Mouse (Mus musculus) spleen, adult 2 months (tissue): ENCODE measurements around the gene Hist1h4j. TPM values are rescaled to one million over a fixed set of nuclear protein-coding genes. Genes with fewer than 3 reads are reported as not detected.

Source experiments
- DNase-seq, 2 experiments: peaks; one replicate each; pipeline versions ENCODE4 v3.0.0 to v3.0.0-alpha.2; 2012 to 2021; ENCODE audit warnings: low spot score in 2 of 2, low read depth in 1 of 2
- H3K27ac ChIP-seq: fragments of 200-500 bp; 2 replicates; pipeline ENCODE4 v1.5.1; 2012; ENCODE audit warnings: low read length, inconsistent platforms; ENCODE audit not compliant: insufficient read depth
- H3K27me3 ChIP-seq: fragments of 200-500 bp; 2 replicates; pipeline ENCODE4 v1.6.1; 2012; ENCODE audit warnings: mild to moderate bottlenecking, moderate library complexity, low read length, inconsistent platforms; ENCODE audit not compliant: control insufficient read depth, insufficient read depth
- H3K36me3 ChIP-seq: fragments of 200-500 bp; 2 replicates; pipeline ENCODE4 v1.6.1; 2012; ENCODE audit warnings: mild to moderate bottlenecking, low read length, inconsistent platforms; ENCODE audit not compliant: control insufficient read depth, insufficient read depth
- H3K4me1 ChIP-seq: fragments of 200-500 bp; 2 replicates; pipeline ENCODE4 v1.6.1; 2011; ENCODE audit warnings: inconsistent platforms; ENCODE audit not compliant: control insufficient read depth, insufficient read depth, insufficient read length
- H3K4me3 ChIP-seq: fragments of 200-500 bp; 2 replicates; pipeline ENCODE4 v1.5.1; 2011; ENCODE audit warnings: mild to moderate bottlenecking, inconsistent platforms; ENCODE audit not compliant: insufficient read depth, insufficient read length; ENCODE audit errors: extremely low read depth
- CTCF ChIP-seq: fragments of 200-500 bp; IDR thresholded peaks from 2 replicates; pipeline ENCODE4 v1.5.1; 2011; ENCODE audit warnings: mild to moderate bottlenecking, inconsistent platforms; ENCODE audit not compliant: insufficient read depth, insufficient read length, insufficient replicate concordance; ENCODE audit errors: extremely low read depth
- POLR2A ChIP-seq: fragments of 200-500 bp; IDR thresholded peaks from 2 replicates; pipeline ENCODE4 v1.6.1; 2011; ENCODE audit warnings: low read depth, low read length, inconsistent platforms
- WGBS: fragments of 180-500 bp; shearing (Covaris S2); methylation state at CpG from one replicate; pipeline ENCODE4 v1.1.7; 2018; 5-methylcytosine and 5-hydroxymethylcytosine counted together
- polyA plus RNA-seq: library from polyadenylated mRNA; depleted of rRNA; stranded (reverse); fragments of >200 nt; gene quantifications from 2 replicates; pipeline ENCODE4 v1.2.3, GENCODE M21; 2012; rRNA removed

Hist1h4j gene
- polyA plus RNA-seq, 1 experiment: 9.1 TPM

DNA sequence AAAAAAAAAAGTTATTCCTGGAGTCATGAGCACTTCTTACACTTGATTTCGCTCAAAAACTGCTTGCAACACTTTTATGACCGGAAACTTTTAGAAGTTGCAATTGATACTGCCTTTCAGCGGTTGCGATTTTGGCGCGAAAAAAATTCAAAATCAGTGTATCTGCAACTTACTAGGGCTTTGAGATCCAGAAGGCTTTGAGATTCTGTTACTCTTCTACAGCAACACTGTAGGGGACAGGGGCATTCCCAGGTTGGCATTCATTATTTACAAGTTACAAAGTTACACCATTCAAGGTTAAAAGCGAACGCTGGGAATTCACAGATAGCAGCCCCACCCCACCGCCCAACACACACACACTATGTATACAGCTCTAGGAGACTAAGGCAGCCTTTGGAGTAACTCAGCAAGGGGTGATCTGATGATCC lies 48.9 kb downstream of the Hist1h4j start:
- Histone ChIP-seq H3K27ac (no peak overlapping the region; the same call in 1 of the 2 replicates), H3K27me3 (no peaks in the 10 kb centered on the region), H3K4me3 (peak overlapping the region; percentile 29; the same call in 1 of the 2 replicates), H3K4me1 (no peaks in the 10 kb centered on the region; the same call in 1 of the 2 replicates), H3K36me3 (no peaks in the 10 kb centered on the region)
- WGBS: 11% methylated on average over 9 of the region's 9 CpGs
- TF ChIP-seq CTCF (no peak), POLR2A (no peak)
- peak in 1 of 2 experiments; percentile 10 for DNase-seq

DNA sequence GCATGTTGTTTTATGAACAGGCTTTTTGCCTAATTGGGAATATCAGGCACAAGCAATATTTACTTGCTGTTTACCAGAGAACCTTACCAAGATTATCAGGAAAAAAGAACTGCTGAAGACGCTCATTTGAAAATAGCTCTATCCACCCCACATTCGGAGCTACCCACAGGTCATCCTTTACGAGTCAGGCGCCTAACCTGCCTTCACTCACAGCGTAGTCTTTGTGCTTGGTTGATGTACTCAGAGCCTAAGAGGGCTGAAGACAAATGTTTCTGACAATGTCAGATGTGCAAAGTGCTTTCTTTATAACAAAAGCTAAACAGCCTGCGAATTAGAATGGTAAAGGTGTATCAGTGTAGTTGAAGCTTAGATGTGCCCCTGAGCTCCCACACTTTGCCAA lies 49.4 kb downstream of the Hist1h4j start:
- no peak for DNase-seq
- WGBS: 82% methylated on average over 6 of the region's 6 CpGs
- Histone ChIP-seq H3K27me3 (no peaks in the 10 kb centered on the region), H3K36me3 (no peaks in the 10 kb centered on the region), H3K27ac (no peak overlapping the region), H3K4me3 (no peak overlapping the region), H3K4me1 (no peaks in the 10 kb centered on the region; the same call in 1 of the 2 replicates)
- TF ChIP-seq POLR2A: no peak
- no peak for TF ChIP-seq CTCF

Other genes with a start within 250 kb of the Hist1h4j start
- 0.13 and 0.16 TPM in 2 replicates for gene AK157302, start 239.8 kb upstream of the Hist1h4j start, polyA plus RNA-seq
- gene Gm11273, start 233.6 kb upstream of the Hist1h4j start, polyA plus RNA-seq: 3.2 and 4.5 TPM in 2 replicates
- 1.6 and 2.0 TPM in 2 replicates for gene Zkscan8, start 203.9 kb upstream of the Hist1h4j start, polyA plus RNA-seq
- not detected in 2 replicates for gene Olfr1366, start 192.3 kb upstream of the Hist1h4j start, polyA plus RNA-seq
- gene Olfr1535, start 175.2 kb upstream of the Hist1h4j start, polyA plus RNA-seq: not detected in 2 replicates
- not detected in 2 replicates for gene Olfr1364, start 153.3 kb upstream of the Hist1h4j start, polyA plus RNA-seq
- gene Olfr1362, start 121.0 kb upstream of the Hist1h4j start, polyA plus RNA-seq: not detected in 2 replicates
- not detected in 2 replicates for gene Olfr11, start 92.5 kb upstream of the Hist1h4j start, polyA plus RNA-seq
- gene Olfr1361, start 71.7 kb upstream of the Hist1h4j start, polyA plus RNA-seq: not detected in 2 replicates
- gene Olfr1360, start 57.7 kb upstream of the Hist1h4j start, polyA plus RNA-seq: not detected in 2 replicates
- not detected in 2 replicates for gene Olfr1359, start 37.0 kb upstream of the Hist1h4j start, polyA plus RNA-seq
- gene Hist1h2bl, start 18.9 kb upstream of the Hist1h4j start, polyA plus RNA-seq: 18.0 and 18.4 TPM in 2 replicates
- 40.4 and 81.0 TPM in 2 replicates for gene Hist1h2ai, start 18.6 kb upstream of the Hist1h4j start, polyA plus RNA-seq
- gene Hist1h3h, start 17.4 kb upstream of the Hist1h4j start, polyA plus RNA-seq: 81.3 and 147 TPM in 2 replicates
- 6.5 and 12.9 TPM in 2 replicates for gene Hist1h2bm, start 13.0 kb upstream of the Hist1h4j start, polyA plus RNA-seq
- gene Hist1h4k, start 15.4 kb downstream of the Hist1h4j start, polyA plus RNA-seq: 82.1 and 92.4 TPM in 2 replicates
- gene Hist1h2ak, start 18.8 kb downstream of the Hist1h4j start, polyA plus RNA-seq: 51.8 and 65.5 TPM in 2 replicates
- 8.0 and 29.0 TPM in 2 replicates for gene Hist1h2bn, start 19.1 kb downstream of the Hist1h4j start, polyA plus RNA-seq
- gene Hist1h1b, start 45.6 kb downstream of the Hist1h4j start, polyA plus RNA-seq: 2.3 and 3.2 TPM in 2 replicates
- gene Hist1h3i, start 48.3 kb downstream of the Hist1h4j start, polyA plus RNA-seq: 77.1 and 125 TPM in 2 replicates
- 15.5 and 52.1 TPM in 2 replicates for gene Hist1h2an, start 52.2 kb downstream of the Hist1h4j start, polyA plus RNA-seq
- gene Hist1h2bp, start 52.4 kb downstream of the Hist1h4j start, polyA plus RNA-seq: 1.7 and 13.4 TPM in 2 replicates
- gene Hist1h2bq, start 75.1 kb downstream of the Hist1h4j start, polyA plus RNA-seq: 32.5 and 59.8 TPM in 2 replicates
- gene Hist1h2ao, start 75.4 kb downstream of the Hist1h4j start, polyA plus RNA-seq: not detected in 2 replicates
- not detected in 2 replicates for gene Hist1h4m, start 76.7 kb downstream of the Hist1h4j start, polyA plus RNA-seq
- gene Hist1h4n, start 97.1 kb downstream of the Hist1h4j start, polyA plus RNA-seq: 61.9 and 76.0 TPM in 2 replicates
- 366 and 1,278 TPM in 2 replicates for gene Hist1h2ap, start 98.4 kb downstream of the Hist1h4j start, polyA plus RNA-seq
- gene Hist1h2br, start 98.7 kb downstream of the Hist1h4j start, polyA plus RNA-seq: 28.5 and 55.0 TPM in 2 replicates
- 0.05 and 0.11 TPM in 2 replicates for gene Zfp184, start 210.0 kb downstream of the Hist1h4j start, polyA plus RNA-seq
- gene Pom121l2, start 246.1 kb downstream of the Hist1h4j start, polyA plus RNA-seq: not detected in 2 replicates